Mouse (Mus musculus): ENCODE results near the gene Nup210l. TPM values are rescaled to one million over a fixed set of nuclear protein-coding genes. Genes with fewer than 3 reads are reported as not detected.

Nup210l gene
- total RNA-seq, 2 experiments from 2014 or later: 0.05 to 0.11 TPM

- no peak for DNase-seq
- no peak overlapping the region for H3K4me3 ChIP-seq
- no peak overlapping the region for H3K27ac ChIP-seq
- no peak for TF ChIP-seq CTCF (IDR thresholded peaks at IDR 0.05)
- intact Hi-C loops (cut with DNase I): no loop called here
Observed at GRCm38 (mm10) chr3:90139962-90140361, 36.0 kb downstream of the Nup210l start.

- H3K4me3 ChIP-seq: no peak overlapping the region
- no peak for TF ChIP-seq CTCF (IDR thresholded peaks at IDR 0.05)
- intact Hi-C loops (cut with DNase I): no loop called here
Observed at GRCm38 (mm10) chr3:90145461-90145860, 41.5 kb downstream of the Nup210l start.

GRCm38 (mm10) chr3:90146651-90147050, 42.7 kb downstream of the Nup210l start:
- Histone ChIP-seq H3K27ac (no peak overlapping the region), H3K4me3 (no peak overlapping the region)
- DNase-seq: no peak
- no peak for TF ChIP-seq CTCF (IDR thresholded peaks at IDR 0.05)
- intact Hi-C loops (cut with DNase I): no loop called here

More at GRCm38 (mm10) chr3:90145461-90145860, 41.5 kb downstream of the Nup210l start:
- no peak overlapping the region for H3K27ac ChIP-seq
- DNase-seq: no peak

- TF ChIP-seq CTCF (IDR thresholded peaks at IDR 0.05): no peak
- DNase-seq: no peak
- Histone ChIP-seq H3K27ac (no peak overlapping the region), H3K4me3 (no peak overlapping the region)
- intact Hi-C loops (cut with DNase I): no loop called here
Observed at GRCm38 (mm10) chr3:90151086-90151740, 47.3 kb downstream of the Nup210l start.

- no peak for DNase-seq
- intact Hi-C loops (cut with DNase I): no loop called here
- no peak overlapping the region for H3K4me3 ChIP-seq
- TF ChIP-seq CTCF (IDR thresholded peaks at IDR 0.05): no peak
- no peak overlapping the region for H3K27ac ChIP-seq
Observed at GRCm38 (mm10) chr3:90155996-90156395, 52.1 kb downstream of the Nup210l start.

GRCm38 (mm10) chr3:90159757-90160156, 55.8 kb downstream of the Nup210l start:
- H3K27ac ChIP-seq: no peak overlapping the region
- no peak for DNase-seq
- TF ChIP-seq CTCF (IDR thresholded peaks at IDR 0.05): no peak
- intact Hi-C loops (cut with DNase I): no loop called here
- H3K4me3 ChIP-seq: no peak overlapping the region

- no peak for DNase-seq
- Histone ChIP-seq H3K27ac (no peak overlapping the region), H3K4me3 (no peak overlapping the region)
- TF ChIP-seq CTCF (IDR thresholded peaks at IDR 0.05): no peak
- intact Hi-C loops (cut with DNase I): no loop called here
Observed at GRCm38 (mm10) chr3:90161541-90161940, 57.6 kb downstream of the Nup210l start.

GRCm38 (mm10) chr3:90179566-90179965, 75.6 kb downstream of the Nup210l start:
- Histone ChIP-seq H3K4me3 (no peak overlapping the region), H3K27ac (no peak overlapping the region)
- no peak for TF ChIP-seq CTCF (IDR thresholded peaks at IDR 0.05)
- intact Hi-C loops (cut with DNase I): no loop called here
- no peak for DNase-seq

GRCm38 (mm10) chr3:90183581-90183980, 79.6 kb downstream of the Nup210l start:
- intact Hi-C loops (cut with DNase I): no loop called here
- Histone ChIP-seq H3K4me3 (no peak overlapping the region), H3K27ac (no peak overlapping the region)
- no peak for DNase-seq
- TF ChIP-seq CTCF (IDR thresholded peaks at IDR 0.05): no peak

- no peak overlapping the region for H3K4me3 ChIP-seq
- no peak overlapping the region for H3K27ac ChIP-seq
- intact Hi-C loops (cut with DNase I): no loop called here
- TF ChIP-seq CTCF (IDR thresholded peaks at IDR 0.05): no peak
- no peak for DNase-seq
Observed at GRCm38 (mm10) chr3:90190859-90191510, 87.1 kb downstream of the Nup210l start.

GRCm38 (mm10) chr3:90194759-90195158, 90.8 kb downstream of the Nup210l start:
- TF ChIP-seq CTCF (IDR thresholded peaks at IDR 0.05): no peak
- Histone ChIP-seq H3K27ac (no peak overlapping the region), H3K4me3 (no peak overlapping the region)
- DNase-seq: no peak
- intact Hi-C loops (cut with DNase I): no loop called here

GRCm38 (mm10) chr3:90195644-90196043, 91.7 kb downstream of the Nup210l start:
- no peak for DNase-seq
- no peak for TF ChIP-seq CTCF (IDR thresholded peaks at IDR 0.05)
- no peak overlapping the region for H3K4me3 ChIP-seq
- intact Hi-C loops (cut with DNase I): no loop called here
- no peak overlapping the region for H3K27ac ChIP-seq

- no peak overlapping the region for H3K27ac ChIP-seq
- intact Hi-C loops (cut with DNase I): no loop called here
- no peak overlapping the region for H3K4me3 ChIP-seq
- TF ChIP-seq CTCF (IDR thresholded peaks at IDR 0.05): no peak
- no peak for DNase-seq
Observed at GRCm38 (mm10) chr3:90197548-90197947, 93.6 kb downstream of the Nup210l start.

GRCm38 (mm10) chr3:90202884-90203283, 99.0 kb downstream of the Nup210l start:
- TF ChIP-seq CTCF (IDR thresholded peaks at IDR 0.05): no peak
- intact Hi-C loops (cut with DNase I): no loop called here
- no peak for DNase-seq
- Histone ChIP-seq H3K27ac (no peak overlapping the region), H3K4me3 (no peak overlapping the region)
